ENCODE assay signal across 7 mouse cellular contexts in the genomic region with DNA sequence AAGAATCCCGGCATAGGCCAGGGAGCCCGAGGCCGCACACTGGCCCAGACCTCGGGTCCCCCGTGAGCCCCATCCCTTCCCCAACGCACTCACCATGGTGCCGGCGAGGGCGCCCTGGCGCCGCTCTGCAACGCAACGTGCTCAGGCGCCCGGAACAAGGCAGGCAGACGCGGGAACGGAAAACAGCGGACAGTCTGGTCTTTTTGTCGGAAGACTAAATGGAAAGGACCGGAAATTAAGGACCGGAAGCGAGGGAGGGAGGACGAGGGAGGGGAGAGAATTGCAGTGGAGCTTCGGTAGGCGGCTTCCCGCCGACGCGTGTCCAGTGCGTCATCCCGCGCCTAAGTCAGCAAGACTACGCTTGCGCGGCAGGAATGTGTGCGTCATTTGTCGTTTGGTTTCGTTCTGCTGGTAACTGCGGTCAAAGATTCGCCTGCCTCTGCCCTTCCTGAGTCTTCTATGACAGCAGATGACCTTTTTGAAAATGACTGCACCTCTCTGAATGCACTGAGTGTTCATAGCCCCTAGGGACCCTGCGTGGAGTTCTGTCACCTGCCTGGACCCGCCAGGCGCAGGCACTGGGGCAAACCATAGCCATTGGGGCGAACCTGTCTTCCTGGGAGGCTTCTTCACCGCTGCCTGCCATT. TPM values are rescaled to one million over a fixed set of nuclear protein-coding genes. Genes with fewer than 3 reads are reported as not detected.
DNase-seq lines count a peak whose midpoint lies in the region; ATAC-seq lines count a peak whose summit lies in the region.

Gene Isy1, minus strand, starts transcription at position 248 of the 647 bp plus-strand sequence.

- H3K27me3 ChIP-seq in intestine, embryonic 16.5 days (replicated peaks; ENCODE audit: control insufficient read depth, insufficient read depth, low read length) = no peaks in the 10 kb centered on the region
- H3K27me3 ChIP-seq in midbrain, embryonic 11.5 days (ENCODE audit: control insufficient read depth, insufficient read depth, low read length) = no peaks in the 10 kb centered on the region

- under 1% methylated on average over 46 of the region's 46 CpGs for WGBS in intestine, embryonic 16.5 days
- WGBS in midbrain, embryonic 11.5 days = under 1% methylated on average over 46 of the region's 46 CpGs

- peak; percentile 98 for ATAC-seq in intestine, embryonic 16.5 days
- ATAC-seq in midbrain, embryonic 11.5 days (ENCODE audit: low FRiP score) = peak; percentile 96

- peak within 1 kb of the TSS; percentile 77 for H3K9ac ChIP-seq in intestine, embryonic 16.5 days (ENCODE audit: low read depth, low read length)
- H3K9ac ChIP-seq in midbrain, embryonic 11.5 days (ENCODE audit: low read length) = peak within 1 kb of the TSS; percentile 94

- intact Hi-C loops in left cerebral cortex, postnatal 36 days (cut with DNase I) = loop anchor here (1.0 to 10.0 kb wide), 4 partner anchors 13 to 146 kb away; partner anchors contain the start of genes Cnbp, Copg1 and H1fx

- H3K27ac ChIP-seq in intestine, embryonic 16.5 days (ENCODE audit: low read length) = peak within 1 kb of the TSS; percentile 95
- H3K27ac ChIP-seq in midbrain, embryonic 11.5 days (ENCODE audit: low read depth, low read length) = peak within 1 kb of the TSS; percentile 90

- H3K4me2 ChIP-seq in intestine, embryonic 16.5 days (ENCODE audit: low read depth, low read length) = peak within 1 kb of the TSS; percentile 72
- H3K4me2 ChIP-seq in midbrain, embryonic 11.5 days = peak within 1 kb of the TSS; percentile 78

- H3K9me3 ChIP-seq in intestine, embryonic 16.5 days (ENCODE audit: control insufficient read depth, low read length) = no peaks in the 10 kb centered on the region
- H3K9me3 ChIP-seq in midbrain, embryonic 11.5 days (ENCODE audit: control insufficient read depth, low read length) = no peaks in the 10 kb centered on the region

- H3K4me3 ChIP-seq in intestine, embryonic 16.5 days (ENCODE audit: low read length) = peak within 1 kb of the TSS; percentile 59
- H3K4me3 ChIP-seq in midbrain, embryonic 11.5 days (ENCODE audit: low read depth, low read length) = peak within 1 kb of the TSS; percentile 71

- H3K4me1 ChIP-seq in intestine, embryonic 16.5 days (ENCODE audit: control insufficient read depth, insufficient read depth, low read length) = 0 out of 2 replicates have a peak, but pooled peaks cover 6% of the 10 kb centered on the region
- H3K4me1 ChIP-seq in midbrain, embryonic 11.5 days (ENCODE audit: control insufficient read depth, insufficient read depth, low read length) = peaks cover 3% of the 10 kb centered on the region

- DNase-seq in adrenal gland, adult 8-10 months = peak; percentile 97
- DNase-seq in embryo, embryonic 9.5 days (ENCODE audit: extremely low spot score) = peak; percentile 96
- peak; percentile 77 to 89 for DNase-seq in gastrocnemius, postnatal 4 days (ENCODE audit: low spot score in 2 of 2)
- DNase-seq in left cerebral cortex, postnatal 36 days (ENCODE audit: low spot score in 2 of 2) = peak; percentile 95 to 96
- DNase-seq in midbrain, embryonic 11.5 days (ENCODE audit: low spot score, missing footprints) = peak; percentile 99
- DNase-seq in skeletal muscle tissue, adult 2 months (ENCODE audit: low read depth, low spot score) = peak; percentile 97

- peaks cover 13% of the 10 kb centered on the region for H3K36me3 ChIP-seq in intestine, embryonic 16.5 days (ENCODE audit: control insufficient read depth, insufficient read depth, low read length)
- peaks cover 13% of the 10 kb centered on the region for H3K36me3 ChIP-seq in midbrain, embryonic 11.5 days (ENCODE audit: control insufficient read depth, insufficient read depth, low read length)

RNA-seq across cellular contexts. Expression of gene Isy1, which starts in this region (rescaled TPM):
- 10 to 100 TPM; 37.3 to 60.0 (median 46.5) TPM for total RNA-seq in adrenal gland, adult 8-10 months (2022)
- total RNA-seq in gastrocnemius, postnatal 4 days (2021) = 10 to 100 TPM; 25.1 to 28.0 TPM
- polyA plus RNA-seq in intestine, embryonic 16.5 days (2015; fragmentation: Nextera tagmentation; extraction: Ambion mirVana) = 42.5 and 50.5 TPM in 2 replicates
- total RNA-seq in left cerebral cortex, postnatal 36 days (2021) = 10 to 100 TPM; 24.3 to 39.2 TPM
- 66.4 and 71.5 TPM in 2 replicates for polyA plus RNA-seq in midbrain, embryonic 11.5 days (2014; fragmentation: Nextera tagmentation; extraction: Ambion mirVana)

Comparison
In these comparisons a context has a peak if more than half of its experiments do, and no peak if none do; other contexts are left out.
1. Peak in every context shown above with its lines: DNase-seq, ATAC-seq, H3K4me3 ChIP-seq and H3K27ac ChIP-seq.